Mouse (Mus musculus) megakaryocyte, adult 5-6 weeks (primary cell): Measurements from ENCODE around the gene Kcnip3. TPM values are rescaled to one million over a fixed set of nuclear protein-coding genes. Genes with fewer than 3 reads are reported as not detected.

Experiments used
- ATAC-seq: 2 replicates; pipeline ENCODE4 v1.8.0; 2016; ENCODE audit warnings: mild to moderate bottlenecking, inconsistent platforms; ENCODE audit not compliant: poor library complexity, severe bottlenecking
- total RNA-seq, 2 experiments: library from RNA; stranded (forward) in 1 of 2; stranded (reverse) in 1 of 2; fragments of 153-499, 151-499 nt in 1 of 2; fragments of 221-1000, 200-1000 nt in 1 of 2; gene quantifications; 2 replicates each; pipeline versions ENCODE4 v1.2.3 to v1.2.4; 2015 to 2017

The Kcnip3 gene
- total RNA-seq, 2 experiments from 2014 or later: 0.62 to 3.5 TPM

DNA sequence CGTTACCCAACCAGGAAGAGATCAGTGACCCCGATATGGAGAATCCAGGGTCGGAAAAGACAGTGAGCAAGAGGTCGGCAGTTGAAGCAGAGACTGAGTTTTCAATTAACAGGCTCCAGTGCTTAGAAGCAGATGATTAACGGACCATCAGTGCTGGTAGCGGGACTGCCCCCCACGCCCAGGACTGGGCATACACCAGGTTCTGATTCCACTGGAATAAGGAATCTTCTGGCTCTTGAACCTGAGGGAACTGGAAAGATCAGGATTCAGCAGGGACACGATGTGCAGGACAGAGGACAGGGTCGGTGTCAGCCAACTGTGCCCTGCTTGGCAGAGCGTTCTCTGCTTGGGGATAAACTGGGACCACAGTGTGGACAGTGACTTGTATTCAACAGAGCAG is 106.1 kb downstream of the Kcnip3 start:
- ATAC-seq: no peak

DNA sequence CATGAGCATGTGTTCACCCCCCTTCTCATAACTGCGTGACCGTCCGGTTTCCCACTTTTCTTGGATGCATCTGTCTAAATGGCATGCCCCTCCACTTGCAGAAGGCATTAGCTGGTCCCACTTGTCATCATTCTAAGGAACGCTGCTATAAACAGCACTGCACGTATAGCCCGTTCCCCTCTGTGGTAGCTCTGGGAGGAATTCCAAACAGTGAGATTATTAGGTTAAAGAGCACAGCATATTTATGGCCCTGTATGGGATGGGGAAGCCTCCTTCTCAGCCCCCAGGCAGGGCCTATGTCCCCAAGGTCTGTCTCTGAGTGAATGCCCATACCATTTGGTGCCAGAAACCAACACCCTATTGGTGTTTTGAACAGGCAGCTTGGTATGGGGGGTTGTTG is 110.8 kb downstream of the Kcnip3 start:
- ATAC-seq: no peak

Other genes starting within 250 kb of the Kcnip3 start
- 8.6 and 10.9 TPM in 2 replicates for gene Dusp2, start 185.9 kb downstream of the Kcnip3 start, total RNA-seq (2015)
- gene Dusp2, start 185.9 kb downstream of the Kcnip3 start, total RNA-seq (2017): 10.1 and 10.9 TPM in 2 replicates
- gene Astl, start 183.5 kb downstream of the Kcnip3 start, total RNA-seq (2015): 0.18 TPM in 1 of 2 replicates, not detected in the other
- 0.07 TPM in 1 of 2 replicates, not detected in the other for gene Astl, start 183.5 kb downstream of the Kcnip3 start, total RNA-seq (2017)
- gene Adra2b, start 158.9 kb downstream of the Kcnip3 start, total RNA-seq (2015): not detected in 2 replicates
- gene Adra2b, start 158.9 kb downstream of the Kcnip3 start, total RNA-seq (2017): not detected in 2 replicates
- not detected in 2 replicates for gene Gpat2, start 96.9 kb downstream of the Kcnip3 start, total RNA-seq (2015)
- not detected in 2 replicates for gene Gpat2, start 96.9 kb downstream of the Kcnip3 start, total RNA-seq (2017)
- gene Fahd2a, start 77.5 kb downstream of the Kcnip3 start, total RNA-seq (2015): 9.9 and 16.8 TPM in 2 replicates
- 6.4 and 9.7 TPM in 2 replicates for gene Fahd2a, start 77.5 kb downstream of the Kcnip3 start, total RNA-seq (2017)
- gene Prom2, start 19.4 kb upstream of the Kcnip3 start, total RNA-seq (2015): not detected in 2 replicates
- 0.12 TPM in 1 of 2 replicates, not detected in the other for gene Prom2, start 19.4 kb upstream of the Kcnip3 start, total RNA-seq (2017)
- gene Zfp661, start 65.0 kb upstream of the Kcnip3 start, total RNA-seq (2015): 1.1 TPM in 2 replicates
- 1.1 and 2.1 TPM in 2 replicates for gene Zfp661, start 65.0 kb upstream of the Kcnip3 start, total RNA-seq (2017)
- 10.4 and 15.7 TPM in 2 replicates for gene Mrps5, start 65.1 kb upstream of the Kcnip3 start, total RNA-seq (2015)
- 34.3 and 42.3 TPM in 2 replicates for gene Mrps5, start 65.1 kb upstream of the Kcnip3 start, total RNA-seq (2017)
- gene Mal, start 134.6 kb upstream of the Kcnip3 start, total RNA-seq (2015): 0.11 TPM in 1 of 2 replicates, not detected in the other
- gene Mal, start 134.6 kb upstream of the Kcnip3 start, total RNA-seq (2017): not detected in 2 replicates
- gene Mall, start 207.8 kb upstream of the Kcnip3 start, total RNA-seq (2015): not detected in 2 replicates
- gene Mall, start 207.8 kb upstream of the Kcnip3 start, total RNA-seq (2017): not detected in 2 replicates